Mouse (Mus musculus): ENCODE measurements around the gene Akap13.

The Akap13 gene

DNA sequence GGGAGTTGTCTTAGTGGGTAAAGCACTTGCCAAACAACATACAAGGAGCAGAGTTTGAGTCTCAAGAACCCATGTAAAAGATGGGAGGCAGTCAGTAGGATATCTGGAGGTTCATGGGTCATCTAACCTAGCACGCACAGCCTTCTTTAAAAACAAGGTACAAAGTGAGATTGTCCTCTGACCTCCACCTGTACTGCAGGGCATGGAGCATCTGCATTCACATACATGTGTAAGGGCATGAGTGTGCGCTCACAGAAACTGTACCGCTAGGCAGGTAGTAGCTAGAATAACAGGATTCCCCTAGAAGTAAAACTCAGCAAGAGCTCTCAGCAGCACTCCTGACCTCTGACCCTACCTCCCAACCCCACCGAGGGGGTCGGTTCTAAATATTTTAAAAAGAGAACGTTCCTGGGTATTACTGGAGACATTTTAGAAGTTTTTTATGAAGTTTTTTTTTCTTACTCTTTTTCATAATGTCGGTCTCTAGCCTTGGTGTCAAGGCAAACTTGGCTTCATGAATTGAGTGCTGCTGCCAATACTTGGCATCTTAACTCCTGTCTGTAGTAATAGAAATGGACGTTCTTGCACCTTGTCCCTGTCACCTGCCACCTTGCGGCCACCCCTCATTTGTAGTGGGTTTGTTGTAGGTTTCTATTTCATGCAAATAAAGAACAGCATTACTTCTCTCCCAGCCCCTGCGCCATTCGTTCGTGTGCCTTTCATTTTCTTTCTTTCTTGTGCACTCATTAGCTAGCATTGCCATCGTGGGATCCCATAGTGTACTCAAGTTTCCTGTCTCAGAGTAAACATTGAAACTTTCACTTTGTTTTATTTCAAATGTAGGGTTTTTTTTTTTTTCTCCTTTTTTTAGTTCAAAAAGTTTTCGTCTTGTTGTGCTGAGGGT lies 61.6 kb downstream of the Akap13 start:
- DNase-seq (ENCODE audit: low spot score): no peak

DNA sequence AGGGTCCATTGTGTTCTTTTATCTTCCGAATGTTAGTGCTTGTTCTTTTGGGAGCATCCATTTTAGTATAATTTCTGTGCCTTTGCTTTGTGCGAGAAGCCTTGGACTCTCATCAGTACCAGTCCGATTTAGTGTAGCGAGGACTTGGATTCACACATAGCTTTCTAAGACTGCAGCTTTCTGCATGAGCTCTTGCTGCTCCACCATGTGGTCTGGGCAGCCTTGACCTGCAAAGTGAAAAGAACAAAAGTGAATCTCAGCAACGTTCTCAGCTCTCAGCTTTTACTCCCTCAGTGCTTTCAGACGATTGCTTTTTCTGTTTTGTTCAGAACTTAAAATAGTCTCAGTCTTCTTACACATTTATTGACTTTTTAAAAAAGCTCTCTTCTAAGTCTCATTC lies 65.2 kb downstream of the Akap13 start:
- DNase-seq (ENCODE audit: low spot score): no peak

DNA sequence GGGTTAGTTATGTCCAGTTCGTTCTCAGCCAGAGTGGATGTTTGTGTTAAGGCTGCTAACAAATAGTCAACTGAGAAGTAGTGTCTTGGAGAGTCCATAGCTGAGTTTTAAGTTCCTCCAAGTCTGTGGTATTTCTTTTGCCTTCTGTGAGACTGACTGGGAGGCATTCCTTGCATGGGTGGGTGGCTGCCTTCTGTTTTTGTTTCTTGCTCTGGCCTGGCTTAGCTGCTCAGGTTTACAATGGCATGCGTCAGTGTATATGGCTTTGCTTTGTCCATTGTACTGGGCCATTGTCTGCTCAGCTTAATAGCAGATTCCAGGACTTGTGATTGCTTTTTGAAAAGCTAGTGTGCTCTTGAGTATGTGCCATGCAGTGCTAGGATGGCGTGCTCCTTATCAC lies 65.9 kb downstream of the Akap13 start:
- DNase-seq (ENCODE audit: low spot score): no peak

DNA sequence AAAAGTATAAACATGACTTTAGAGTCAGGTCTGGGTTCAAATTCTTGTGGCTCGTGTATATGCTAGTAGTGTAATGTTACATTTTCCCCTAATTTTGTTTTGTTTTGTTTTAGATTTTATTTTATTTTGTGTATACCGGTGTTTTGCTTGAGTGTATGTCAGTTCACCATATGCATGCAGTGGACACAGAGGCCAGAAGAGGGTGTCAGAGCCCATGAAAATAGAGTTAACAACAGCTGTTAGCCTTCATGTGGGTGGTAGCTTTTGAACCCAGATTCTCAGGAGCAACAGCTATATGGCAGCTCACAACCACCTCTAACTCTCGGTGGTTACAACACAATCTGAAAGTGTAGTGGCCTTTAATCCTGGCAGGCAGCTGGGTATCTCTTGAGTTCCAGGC lies 66.9 kb downstream of the Akap13 start:
- DNase-seq (ENCODE audit: low spot score): no peak

DNA sequence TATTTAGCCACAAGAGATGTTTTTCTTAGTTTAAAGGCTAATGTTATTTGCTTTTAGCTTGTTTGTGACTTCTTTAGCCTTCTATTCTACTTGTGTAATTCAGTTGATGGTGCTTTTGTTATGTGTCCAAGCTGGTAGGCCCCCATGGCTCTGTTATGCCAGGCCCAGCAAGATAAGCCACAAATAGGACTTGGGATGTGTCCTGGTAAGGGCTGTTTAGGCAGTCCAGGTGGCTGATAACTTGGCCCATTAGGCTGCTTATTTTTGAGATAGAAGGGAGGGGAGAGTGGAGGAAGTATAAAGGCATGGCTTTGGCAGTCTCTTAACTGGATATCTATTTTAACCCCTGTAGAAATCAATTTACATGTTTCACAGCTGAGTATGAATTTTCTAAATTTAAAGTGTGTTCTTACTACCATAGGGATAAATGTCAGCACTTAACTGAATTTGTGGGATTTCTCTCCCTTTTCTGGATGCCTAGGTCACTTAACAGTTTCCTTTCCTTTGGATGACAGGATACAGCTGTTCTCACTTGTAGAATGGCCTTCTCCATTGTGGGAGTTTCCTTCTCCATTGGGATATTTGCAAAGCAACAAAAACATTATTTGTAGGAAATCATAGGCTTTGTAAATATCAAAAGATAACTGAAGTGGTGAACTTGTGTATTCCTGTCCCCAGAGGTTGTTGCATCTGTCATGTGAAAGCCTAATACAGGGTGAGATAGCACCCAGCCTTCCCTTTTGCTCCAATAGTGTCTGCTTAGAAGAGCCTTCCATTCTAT lies 69.6 kb downstream of the Akap13 start:
- no peak for DNase-seq (ENCODE audit: low spot score)

DNA sequence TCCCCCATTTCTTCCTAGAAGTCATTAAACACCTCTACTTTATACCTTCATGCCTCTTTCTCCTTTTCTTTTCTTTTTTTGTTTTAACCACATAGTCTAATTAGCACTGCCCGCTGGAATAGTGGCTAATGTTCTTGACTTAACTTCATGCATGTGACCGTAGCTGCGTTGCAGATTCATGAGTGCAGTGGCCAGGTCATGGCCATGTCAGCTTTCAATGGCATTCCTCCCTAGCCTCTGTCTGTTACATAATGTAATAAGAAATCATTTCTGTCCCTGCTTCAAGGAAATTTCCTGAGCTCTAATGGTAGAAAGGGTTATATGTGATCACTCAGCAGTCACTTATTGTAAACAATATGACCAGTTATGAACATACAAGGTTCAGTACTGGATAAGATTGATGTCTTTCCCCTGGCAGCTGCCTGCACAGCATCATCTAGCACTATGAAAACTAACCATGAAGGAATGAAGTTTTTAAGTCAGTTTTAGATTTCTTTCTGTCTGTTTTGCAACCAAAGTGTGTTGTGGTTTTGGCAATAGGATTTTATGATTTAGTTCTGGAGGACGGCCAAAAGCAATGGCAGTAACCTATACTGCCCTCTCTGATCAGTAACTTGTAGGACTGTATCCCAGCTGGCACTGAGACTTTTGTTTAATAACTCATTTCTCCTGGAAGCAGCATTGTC lies 70.5 kb downstream of the Akap13 start:
- no peak for DNase-seq (ENCODE audit: low spot score)

DNA sequence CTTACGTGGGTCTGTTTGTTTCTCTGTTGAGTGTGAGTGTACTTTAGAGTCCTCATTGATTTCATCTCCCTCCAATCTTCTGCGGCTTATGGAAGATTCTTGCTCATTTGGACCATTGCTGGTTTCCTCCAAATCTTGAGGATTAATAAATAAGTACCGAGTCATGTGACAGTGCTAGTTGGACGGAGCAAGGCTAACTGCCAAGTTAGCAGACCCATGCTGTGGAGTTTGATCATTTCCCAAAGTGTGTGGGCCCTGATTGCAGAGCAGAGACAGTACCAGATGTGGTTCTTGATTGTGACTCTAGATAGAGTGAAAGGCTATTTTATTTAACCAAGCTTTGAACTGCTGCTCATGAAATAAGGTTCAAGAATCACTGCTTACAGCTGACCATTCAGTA lies 73.4 kb downstream of the Akap13 start:
- no peak for DNase-seq (ENCODE audit: low spot score)

DNA sequence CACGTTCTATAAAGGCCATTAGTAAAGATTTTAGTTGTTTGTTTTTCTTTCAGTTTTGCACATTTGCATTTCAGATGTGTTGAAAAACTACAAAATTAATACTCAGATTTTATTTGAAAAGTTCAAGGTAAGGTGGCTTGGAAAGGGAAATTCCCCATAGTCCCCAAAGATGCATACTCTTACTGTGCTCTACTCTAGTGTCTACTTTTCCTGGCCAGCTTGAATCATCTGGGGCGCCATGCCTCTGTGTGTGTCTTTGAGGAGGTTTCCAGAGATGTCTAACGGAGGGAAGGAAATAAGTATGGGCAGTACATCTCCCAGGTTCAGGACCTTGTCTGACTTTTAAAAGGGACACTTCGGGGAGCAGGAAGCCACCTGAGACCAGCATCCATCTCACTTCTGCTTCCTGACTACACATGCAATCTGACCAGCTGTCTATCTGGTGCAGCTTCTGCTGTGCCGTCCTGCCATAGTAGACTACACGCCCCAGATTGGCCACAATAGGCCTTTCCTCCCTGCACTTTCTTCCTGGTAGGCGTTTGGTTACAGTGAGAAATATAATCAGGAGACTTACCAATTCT lies 74.6 kb downstream of the Akap13 start:
- DNase-seq (ENCODE audit: low spot score): no peak

DNA sequence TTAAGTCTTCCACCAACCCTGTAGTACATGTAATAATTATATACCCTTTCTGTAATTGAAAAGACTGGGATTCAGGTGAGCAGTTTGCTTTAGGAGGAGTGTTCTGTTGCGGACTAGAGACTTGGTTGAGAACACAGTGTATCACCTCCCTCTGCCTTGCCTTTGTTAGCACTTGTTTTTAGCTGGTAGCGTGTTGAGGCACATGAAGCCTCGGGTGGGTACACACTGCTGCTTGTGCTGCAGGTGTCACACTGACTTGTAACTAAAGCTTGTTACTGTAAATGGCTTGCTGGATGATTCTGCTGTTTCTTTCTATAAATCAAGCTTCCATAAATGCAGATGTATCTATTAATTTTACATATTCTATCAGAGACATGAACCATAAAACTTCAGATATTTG lies 75.3 kb downstream of the Akap13 start:
- no peak for DNase-seq (ENCODE audit: low spot score)

DNA sequence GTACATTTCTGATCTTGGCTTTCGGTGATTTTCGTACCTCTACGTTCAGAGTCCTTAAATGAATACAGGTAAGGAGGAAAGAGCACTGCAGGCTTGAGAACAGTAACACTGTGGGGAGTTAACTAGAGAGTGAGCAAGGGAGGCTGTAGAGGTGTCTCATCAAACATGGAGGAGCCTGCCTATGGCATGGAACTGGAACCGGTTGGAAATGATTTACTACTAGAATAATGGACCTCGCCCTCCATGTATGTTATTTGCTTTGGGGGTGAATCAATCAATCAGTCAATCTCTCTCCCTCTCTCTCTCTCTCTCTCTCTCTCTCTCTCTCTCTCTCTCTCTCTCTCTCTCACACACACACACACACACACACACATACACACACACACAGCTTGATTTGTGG lies 77.7 kb downstream of the Akap13 start:
- no peak for DNase-seq (ENCODE audit: low spot score)

DNA sequence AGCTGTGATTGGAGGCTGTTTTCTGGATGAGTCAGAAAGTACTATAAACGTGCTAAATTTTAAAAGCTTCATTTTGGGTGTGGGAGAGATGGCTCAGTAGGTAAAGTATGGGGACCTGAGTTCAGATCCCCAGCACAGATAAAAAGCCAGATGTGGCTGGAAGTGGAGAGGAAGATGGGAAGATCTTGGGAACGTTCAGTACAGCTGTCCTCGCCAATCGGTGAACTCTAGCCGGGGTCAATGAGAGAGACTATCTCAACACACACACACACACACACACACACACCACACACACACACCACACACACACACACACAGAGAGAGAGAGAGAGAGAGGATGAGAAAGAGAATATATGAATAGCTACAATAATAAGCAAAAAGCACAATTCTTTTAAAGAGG lies 81.0 kb downstream of the Akap13 start:
- no peak for DNase-seq (ENCODE audit: low spot score)

DNA sequence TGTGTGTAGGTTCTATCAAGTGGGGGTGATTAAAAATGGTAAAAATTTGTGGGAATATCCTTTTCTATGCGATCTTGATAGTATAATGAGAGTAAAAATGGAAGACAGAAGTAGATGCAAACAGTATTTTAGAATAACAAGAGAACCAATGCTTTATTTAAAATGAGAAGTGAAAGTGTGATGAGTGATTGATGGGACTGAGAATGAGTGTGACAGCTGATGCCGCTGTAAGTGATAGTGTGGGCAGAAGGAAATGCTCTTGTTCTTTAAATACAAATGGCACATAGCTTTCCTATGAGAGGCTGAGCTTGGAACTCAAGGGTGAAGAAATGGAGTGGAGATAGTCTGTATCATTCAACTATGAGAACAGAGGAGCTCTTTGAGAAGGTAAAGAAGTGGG lies 82.2 kb downstream of the Akap13 start:
- DNase-seq (ENCODE audit: low spot score): no peak

DNA sequence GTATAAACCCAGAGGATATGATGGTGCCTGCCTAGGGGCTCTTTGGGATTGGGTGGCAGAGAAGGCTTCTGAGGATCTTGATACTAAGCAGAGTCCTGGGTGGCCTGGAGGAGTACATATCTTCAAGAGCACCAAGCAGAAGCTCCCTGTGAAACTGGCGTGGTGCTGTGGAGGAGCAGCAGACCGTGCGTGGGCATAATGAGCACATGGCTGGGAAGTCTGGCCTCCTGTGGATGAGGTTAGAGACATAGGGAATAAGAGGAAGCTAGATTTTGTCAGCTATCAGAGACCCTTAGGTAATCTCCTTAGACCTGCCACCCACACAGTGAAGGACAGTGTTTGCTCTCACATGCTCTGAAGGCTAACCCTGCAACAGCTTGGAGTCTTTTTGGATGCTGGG lies 83.2 kb downstream of the Akap13 start:
- no peak for DNase-seq (ENCODE audit: low spot score)

DNA sequence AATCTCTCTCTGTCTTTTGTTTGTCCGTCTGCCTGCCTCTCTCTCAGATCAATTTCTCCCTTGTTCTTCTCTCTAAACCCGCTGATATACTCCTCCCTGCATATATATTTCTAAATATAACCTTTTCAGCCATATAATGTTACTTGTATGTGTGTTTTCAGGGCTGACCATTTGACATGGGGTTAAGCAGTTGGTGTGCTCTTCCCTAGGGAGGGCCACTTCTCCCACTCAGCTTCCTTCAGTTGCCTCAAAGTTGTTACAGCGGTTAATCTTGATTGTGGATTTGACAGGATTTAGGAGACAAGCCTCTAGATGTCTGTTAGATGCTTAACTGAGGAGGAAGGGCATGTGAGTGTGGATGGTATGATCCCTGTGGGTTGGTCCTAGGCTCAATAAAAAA lies 83.8 kb downstream of the Akap13 start:
- no peak for DNase-seq (ENCODE audit: low spot score)

DNA sequence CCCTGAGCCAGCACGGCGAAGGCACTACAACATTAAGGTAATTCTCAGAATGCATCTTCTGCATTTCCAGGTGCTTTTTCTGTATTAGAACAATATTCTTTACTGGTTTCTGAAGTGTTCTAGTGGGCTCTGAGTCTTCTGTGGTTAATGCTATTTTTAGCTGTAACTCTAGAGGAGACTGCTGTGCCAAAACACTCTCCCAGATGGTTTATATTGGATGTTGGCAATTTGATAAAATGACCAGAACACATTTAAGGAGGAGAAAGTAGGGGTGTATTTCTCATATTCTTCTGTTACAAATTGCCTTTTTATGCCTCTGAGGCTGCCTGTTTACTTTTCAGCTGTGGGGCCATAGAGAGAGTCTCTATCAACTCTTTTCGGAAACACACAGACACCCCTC lies 94.5 kb downstream of the Akap13 start:
- no peak for DNase-seq (ENCODE audit: low spot score)

DNA sequence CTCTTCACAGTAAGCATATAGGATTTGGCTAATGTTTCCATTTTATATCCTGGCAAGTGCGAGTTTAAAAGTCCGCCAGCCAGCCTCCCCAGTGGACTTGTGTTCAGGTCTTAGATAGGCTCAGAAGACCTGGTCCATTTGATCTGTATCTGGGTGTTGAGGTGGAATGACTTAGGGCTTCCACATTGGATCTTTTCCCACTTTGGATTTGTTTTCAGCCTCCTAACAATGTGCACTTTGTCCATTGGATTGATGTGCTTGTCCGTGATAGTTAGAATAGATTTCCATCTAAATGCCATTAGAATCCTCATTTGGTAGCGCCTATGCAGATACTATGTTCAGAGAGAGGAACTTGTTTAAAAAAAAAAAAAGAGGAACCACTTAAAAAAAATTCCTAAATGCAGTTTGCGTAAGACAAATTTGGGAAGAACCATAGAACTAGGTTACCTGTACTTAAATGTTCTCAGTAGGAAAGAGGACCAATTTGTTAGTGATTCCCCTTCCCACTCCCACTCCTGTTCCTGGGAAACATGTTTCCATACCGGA lies 95.5 kb downstream of the Akap13 start:
- DNase-seq (ENCODE audit: low spot score): no peak

DNA sequence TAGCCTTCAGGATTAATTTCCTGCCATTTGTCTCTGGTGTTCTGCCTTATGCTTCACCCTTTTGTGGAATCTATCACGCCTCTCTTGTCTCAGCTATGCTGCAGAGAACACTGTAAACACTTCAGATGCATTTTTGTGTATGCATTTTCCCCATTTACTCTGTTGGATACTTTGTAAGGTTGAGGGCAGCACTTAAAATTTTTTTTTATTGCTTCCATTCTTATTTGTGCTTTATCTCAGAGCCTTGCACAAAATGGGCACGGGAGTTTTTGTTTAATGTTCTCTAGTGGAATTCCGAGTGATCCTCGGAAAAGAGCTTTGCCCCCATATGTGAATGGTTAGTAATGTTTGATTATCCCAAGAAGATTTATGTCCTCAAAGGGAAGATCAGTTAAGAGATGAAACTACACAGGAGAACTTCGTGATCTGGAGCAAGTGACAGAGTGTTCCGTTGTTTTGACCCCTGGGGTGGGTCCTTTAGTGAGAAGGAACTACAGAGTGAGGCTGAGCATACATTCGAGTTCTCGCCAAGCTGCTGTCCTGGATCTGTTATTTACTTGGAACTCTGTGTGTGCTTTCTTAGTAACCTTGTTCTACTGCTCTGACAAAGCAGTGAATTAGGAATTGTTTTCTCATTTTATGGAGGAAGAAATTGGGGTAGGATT lies 97.8 kb downstream of the Akap13 start:
- DNase-seq (ENCODE audit: low spot score): no peak

DNA sequence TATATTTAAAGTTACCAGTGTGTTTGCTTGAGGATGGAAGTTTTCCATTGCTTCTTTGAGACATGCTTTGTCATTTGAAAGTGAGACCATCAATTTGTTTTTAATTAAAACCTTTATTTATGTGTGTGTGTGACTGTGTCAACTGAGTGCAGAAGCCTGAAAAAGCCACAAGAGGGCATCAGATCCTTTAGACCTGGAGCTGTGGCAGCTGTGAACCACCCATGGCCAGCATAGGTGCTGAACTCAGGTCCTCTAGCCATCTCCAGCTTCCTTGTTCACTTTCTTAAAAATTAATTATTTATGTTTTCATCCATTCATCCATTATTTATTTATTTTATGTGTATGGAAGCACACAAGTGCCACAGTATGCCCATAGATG lies 98.3 kb downstream of the Akap13 start:
- no peak for DNase-seq (ENCODE audit: low spot score)

DNA sequence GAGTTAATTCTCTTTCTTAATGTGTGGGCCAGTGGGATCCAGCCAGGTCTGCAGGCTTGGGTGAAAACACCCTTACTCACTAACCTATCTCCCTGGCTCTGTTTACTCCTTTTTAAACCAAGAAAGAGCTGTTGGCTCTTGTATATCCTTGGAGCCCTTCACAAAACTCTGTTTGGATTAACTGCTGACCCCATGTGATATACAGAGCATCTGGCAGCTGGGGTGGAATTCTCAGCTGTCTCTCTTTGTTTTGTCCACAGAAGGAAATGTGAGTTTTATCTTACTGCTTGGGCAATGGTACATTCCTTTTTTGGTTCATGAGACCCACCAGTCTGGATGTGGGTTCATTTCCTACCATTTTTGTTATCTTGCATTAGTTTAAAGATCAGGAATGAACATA lies 98.7 kb downstream of the Akap13 start:
- DNase-seq (ENCODE audit: low spot score): no peak

DNA sequence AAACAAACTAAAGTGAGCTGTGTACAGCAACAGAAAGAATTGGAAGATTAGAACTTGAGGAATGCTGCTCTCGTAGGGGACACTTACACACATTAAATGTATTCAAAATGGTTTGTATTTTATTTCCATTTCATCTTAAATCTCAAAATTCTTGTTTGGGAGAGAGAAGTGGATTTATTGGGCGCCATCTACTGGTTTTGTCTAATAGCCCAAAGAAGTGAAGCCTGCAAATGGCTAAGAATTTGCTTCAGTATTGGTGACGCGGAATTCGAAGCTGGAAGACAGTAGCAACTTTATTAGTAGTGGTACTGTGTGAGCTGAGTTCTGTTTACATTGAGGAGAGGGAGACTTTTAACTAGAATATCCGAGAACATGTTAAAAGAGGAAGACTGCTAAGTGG lies 100.6 kb downstream of the Akap13 start:
- no peak for DNase-seq (ENCODE audit: low spot score)

DNA sequence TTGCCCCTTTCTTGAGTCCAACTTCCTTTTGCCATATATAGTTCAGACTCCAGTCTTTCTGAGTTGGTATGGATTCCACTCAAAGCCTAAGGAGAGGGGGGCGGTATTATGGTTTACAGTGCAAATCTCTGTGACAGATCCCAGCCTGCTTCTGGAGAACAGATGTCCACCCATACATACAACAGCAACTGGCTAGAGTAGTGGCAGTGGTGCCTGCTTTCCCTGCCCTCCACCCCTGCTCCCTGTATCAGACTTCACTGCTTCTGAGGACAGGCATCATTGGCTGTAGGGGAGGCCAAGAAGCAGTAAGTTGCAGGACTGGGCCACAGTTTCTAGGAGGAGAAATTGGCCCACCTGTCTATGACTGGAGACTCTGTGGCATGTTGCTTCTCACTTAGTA lies 102.9 kb downstream of the Akap13 start:
- DNase-seq (ENCODE audit: low spot score): no peak

DNA sequence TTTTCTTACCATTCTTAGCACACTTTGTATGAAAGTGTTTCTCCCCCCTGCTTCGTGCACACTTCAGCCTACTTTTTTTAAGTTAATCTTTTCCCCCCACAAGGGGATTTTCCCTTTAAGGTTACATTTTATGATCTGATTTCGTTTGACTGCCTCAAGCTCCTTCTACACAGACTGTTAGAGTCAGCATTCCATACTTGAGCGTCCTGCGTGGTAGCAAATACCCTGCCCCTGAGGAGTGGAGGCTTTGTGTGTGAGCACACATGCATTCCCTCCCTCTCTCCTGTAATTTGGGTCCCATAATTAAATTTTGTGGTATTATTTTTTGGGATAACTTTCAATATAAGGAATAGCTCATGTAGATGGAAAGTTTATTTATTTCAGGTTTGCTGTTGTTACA lies 103.8 kb downstream of the Akap13 start:
- DNase-seq (ENCODE audit: low spot score): no peak
